Mouse (Mus musculus): ENCODE measurements around the gene Hcst. TPM values are rescaled to one million over a fixed set of nuclear protein-coding genes. Genes with fewer than 3 reads are reported as not detected.

The Hcst gene
- total RNA-seq, 2 experiments from 2014 or later: 1.2 to 2.1 TPM

GRCm38 (mm10) chr7:30435156-30435555 lies 15.5 kb upstream of the Hcst start:
- intact Hi-C loops (cut with DNase I): no loop called here
- DNase-seq (ENCODE audit: low spot score in 2 of 2): no peak

DNA sequence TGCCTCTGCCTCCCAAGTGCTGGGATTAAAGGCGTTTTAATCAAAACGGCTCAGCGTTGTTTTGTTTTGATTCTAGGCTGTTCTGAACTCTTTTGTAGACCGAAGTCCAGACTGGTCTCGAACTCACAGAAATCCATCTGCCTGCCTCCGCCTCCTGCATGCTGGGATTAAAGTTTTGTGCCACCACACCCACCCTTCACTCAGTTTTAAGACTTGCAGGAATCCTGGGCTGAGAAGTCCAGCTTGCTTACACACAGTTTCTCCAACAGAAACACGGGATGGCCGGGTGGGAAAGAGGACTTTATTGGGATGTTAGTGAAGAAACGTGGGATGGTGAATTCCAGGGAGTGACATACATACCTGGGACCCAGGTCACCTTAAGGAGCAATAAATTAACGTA lies 15.0 kb upstream of the Hcst start:
- DNase-seq (ENCODE audit: low spot score in 2 of 2): no peak
- intact Hi-C loops (cut with DNase I): no loop called here

DNA sequence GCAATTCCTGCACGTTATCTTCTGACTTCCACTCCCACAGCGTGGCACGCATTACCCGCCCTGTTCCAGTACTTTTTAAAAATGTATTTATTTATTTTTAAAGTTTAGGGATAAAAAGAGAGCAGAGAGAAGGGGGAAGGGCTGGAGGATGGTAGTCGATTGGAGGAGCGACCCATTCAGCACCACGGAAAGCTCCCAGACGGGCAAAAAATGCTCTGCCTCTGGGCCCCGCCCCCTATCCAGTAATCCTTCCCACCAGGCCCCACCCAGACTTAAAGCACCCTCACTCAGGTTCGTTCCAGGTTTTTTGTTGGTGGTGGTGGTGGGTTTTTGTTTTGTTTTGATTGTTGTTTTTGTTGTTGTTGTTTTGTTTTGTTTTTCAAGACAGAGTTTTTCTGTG lies 14.6 kb upstream of the Hcst start:
- DNase-seq (ENCODE audit: low spot score in 2 of 2): no peak
- intact Hi-C loops (cut with DNase I): no loop called here

DNA sequence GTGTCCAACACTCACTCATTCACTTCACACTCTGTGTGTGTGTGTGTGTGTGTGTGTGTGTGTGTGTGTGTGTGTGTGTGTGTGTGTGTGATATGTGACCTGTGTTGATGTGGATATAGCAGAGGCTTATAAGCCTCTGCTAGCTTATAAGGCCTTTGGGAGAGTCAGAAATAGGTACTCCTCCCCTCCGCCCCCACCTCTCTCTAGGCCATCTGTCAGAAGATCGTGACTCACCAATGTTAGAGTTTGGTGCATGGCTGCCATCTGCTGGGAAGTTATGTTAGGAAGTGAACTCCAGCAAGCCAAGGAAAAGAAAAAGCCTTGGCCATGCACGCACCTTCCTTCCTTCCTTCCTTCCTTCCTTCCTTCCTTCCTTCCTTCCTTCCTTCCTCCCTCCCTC lies 12.1 kb upstream of the Hcst start:
- peak; percentile 80 to 85 for DNase-seq (ENCODE audit: low spot score in 2 of 2)
- intact Hi-C loops (cut with DNase I): loop anchor here (2.0 kb wide), 2 partner anchors 59 to 95 kb away; no protein-coding TSS in a partner anchor

DNA sequence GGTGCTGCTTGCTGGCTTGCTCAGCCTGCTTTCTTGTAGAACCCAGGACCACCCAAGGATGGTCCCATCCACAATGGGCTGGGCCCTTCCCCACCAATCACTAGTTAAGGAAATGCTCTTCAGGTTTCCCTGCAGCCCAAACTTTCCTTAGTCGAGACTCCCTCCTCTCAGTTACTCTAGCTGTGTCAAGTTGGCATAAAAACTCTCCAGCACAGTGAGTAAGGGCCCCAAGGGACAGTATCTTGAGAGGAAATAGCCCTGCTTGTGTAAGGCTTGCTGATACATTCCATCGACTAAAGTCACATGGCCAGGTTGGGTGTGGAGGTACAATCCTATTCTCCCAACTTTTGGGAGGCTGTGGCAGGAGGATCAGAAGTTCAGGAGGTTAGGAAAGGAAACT lies 10.5 kb upstream of the Hcst start:
- no peak for DNase-seq (ENCODE audit: low spot score in 2 of 2)
- intact Hi-C loops (cut with DNase I): no loop called here

DNA sequence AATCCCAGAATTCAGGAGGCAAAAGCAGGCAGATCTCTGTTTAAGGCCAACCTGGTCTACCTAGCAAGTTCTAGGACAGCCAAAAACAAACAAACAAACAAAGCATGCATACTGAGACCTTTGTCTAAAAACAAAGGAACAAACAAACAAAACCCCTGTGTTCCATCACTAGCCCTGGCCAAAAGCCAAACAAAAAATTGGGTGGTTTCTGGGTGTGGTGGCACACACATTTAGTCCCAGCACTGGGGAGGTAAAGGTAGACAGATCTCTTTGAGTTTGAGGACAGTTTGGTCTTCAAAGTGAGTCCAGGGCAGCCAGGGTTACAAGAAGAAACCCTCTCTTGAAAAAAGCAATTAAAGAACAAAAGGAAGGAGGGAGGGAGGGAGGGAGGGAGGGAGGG lies 9.7 kb upstream of the Hcst start:
- intact Hi-C loops (cut with DNase I): no loop called here
- DNase-seq (ENCODE audit: low spot score in 2 of 2): no peak

DNA sequence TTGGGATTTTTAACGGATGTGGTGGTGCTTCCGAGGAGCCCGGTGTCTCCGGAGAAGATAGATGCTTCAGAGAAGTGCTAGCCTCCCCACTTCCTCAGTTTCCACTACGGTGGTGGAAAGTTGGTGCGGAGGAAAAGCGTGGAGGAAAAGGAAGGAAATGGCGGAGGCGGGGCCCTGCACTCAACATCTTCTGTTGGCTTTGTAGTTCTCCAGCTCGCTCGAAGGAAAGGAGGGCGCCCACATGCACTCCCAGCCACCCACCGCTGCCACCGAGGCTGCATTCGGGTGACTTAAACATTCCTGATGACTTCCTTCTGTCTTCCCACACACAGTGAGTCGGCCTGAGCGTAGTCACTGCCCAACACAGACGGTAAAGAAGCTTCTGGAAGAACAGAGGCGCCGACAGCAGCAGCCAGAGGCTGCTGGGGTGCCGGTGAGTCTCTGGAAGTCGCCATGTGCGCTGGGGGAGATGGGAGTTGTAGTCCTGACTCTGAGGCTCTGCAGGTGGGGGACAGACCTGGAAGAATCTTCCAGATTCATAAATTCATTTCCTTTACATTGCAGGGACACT lies 3.5 kb upstream of the Hcst start:
- intact Hi-C loops (cut with DNase I): loop anchor here (1.0 to 2.0 kb wide), 2 partner anchors 50 to 60 kb away; no protein-coding TSS in a partner anchor
- DNase-seq (ENCODE audit: low spot score in 2 of 2): peak; percentile 66 to 68

DNA sequence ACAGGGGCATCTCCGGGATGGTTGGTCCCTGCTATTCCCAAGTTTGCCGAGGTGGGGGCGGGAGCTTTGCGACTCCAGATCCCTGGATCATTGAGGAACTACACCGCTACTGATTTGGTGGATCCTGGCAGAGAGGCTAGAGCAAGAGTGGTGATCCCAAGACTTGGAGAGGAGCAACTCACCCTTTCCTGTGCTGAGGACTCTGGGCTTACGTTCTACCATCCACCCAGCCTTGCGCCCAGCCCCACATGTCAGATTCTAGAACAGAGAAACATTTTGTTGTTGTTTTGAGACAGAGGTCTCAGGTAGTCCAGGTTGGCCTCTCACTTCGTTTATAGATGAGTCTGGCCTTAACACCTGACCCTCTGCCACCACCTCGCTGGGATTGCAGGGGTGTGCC lies 2.9 kb upstream of the Hcst start:
- DNase-seq (ENCODE audit: low spot score in 2 of 2): no peak

GRCm38 (mm10) chr7:30421890-30422435 lies 2.3 kb upstream of the Hcst start:
- DNase-seq (ENCODE audit: low spot score in 2 of 2): peak; percentile 92 to 96
- intact Hi-C loops (cut with DNase I): loop anchor here (2.0 kb wide), 1 partner anchor 49 kb away; no protein-coding TSS in a partner anchor

More for the DNA sequence above, 2.9 kb upstream of the Hcst start:
- intact Hi-C loops (cut with DNase I): loop anchor here (2.0 kb wide), 1 partner anchor 50 kb away; no protein-coding TSS in a partner anchor

- intact Hi-C loops (cut with DNase I): no loop called here
- peak; percentile 54 to 57 for DNase-seq (ENCODE audit: low spot score in 2 of 2)
These were observed 1.7 kb upstream of the Hcst start, which contains the start of gene Nfkbid for GRCm38 (mm10) chr7:30421175-30421889. TSS of gene Nfkbid (plus strand) at chr7:30421732.

DNA sequence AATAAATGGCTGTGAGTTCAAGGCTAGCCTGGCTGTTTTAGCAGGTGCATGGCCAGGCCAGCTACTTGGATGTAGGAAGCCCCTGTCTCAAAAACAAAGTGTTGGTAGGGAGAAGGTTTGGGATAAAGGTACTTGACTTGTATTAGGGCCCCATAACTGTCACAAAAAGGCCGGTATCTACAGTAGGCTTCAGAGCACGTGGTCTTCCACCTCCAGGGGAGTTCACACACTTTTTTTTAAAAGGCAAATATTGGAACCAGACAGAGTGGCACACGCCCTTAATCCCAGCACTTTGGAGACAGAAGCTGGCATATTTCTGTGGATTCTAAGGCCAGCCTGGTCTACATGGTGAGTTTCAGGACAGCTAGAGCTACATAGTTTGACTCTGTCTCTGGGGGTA lies 1.0 kb upstream of the Hcst start:
- intact Hi-C loops (cut with DNase I): no loop called here
- DNase-seq (ENCODE audit: low spot score in 2 of 2): no peak

DNA sequence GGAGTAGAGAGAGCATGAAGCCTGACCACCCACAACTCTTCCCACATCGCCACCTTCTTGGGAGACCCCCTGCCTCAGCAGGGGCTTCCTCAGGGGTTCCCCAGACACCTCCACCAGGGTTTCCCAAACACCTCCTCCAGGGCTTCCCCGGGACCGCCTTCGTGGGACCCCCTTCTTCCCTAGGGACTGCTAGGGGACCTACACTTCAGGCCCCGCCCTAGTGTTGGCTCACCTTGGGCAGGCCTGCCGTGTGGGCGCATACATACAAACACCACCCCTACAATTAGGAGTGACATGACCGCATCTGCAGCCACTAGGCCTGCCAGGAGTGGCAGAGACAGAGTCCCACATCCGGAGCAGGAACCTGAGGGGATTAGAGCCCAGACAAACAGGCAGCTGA lies 1.8 kb downstream of the Hcst start:
- intact Hi-C loops (cut with DNase I): no loop called here
- DNase-seq (ENCODE audit: low spot score in 2 of 2): no peak

GRCm38 (mm10) chr7:30413596-30413995 lies 6.1 kb downstream of the Hcst start, which contains the start of gene Tyrobp:
TSS of gene Tyrobp (plus strand) at chr7:30413760.
- intact Hi-C loops (cut with DNase I): no loop called here
- no peak for DNase-seq (ENCODE audit: low spot score in 2 of 2)

- no peak for DNase-seq (ENCODE audit: low spot score in 2 of 2)
- intact Hi-C loops (cut with DNase I): no loop called here
These were observed 6.9 kb downstream of the Hcst start for GRCm38 (mm10) chr7:30412735-30413147.

- DNase-seq (ENCODE audit: low spot score in 2 of 2): no peak
- intact Hi-C loops (cut with DNase I): no loop called here
These were observed 8.6 kb downstream of the Hcst start for GRCm38 (mm10) chr7:30411023-30411422.

DNA sequence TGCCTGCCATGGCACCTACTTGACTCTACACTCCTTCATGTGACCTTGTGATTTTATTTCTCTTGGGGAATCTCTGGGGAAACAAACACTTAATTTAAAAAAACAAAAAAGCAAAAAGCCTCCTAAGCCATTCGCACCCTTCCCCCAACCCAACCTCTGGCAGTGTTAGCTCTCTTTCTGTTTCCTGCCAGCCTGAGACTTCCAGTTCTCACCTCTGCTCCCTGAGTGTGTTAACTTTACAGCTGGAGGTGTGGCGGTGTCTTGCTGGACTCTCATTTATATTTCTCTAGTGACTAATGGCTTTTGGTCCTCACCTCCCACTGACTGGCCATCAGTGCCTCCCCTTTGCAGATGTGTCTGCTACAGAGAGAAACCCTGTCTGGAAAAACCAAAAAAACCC lies 9.9 kb downstream of the Hcst start:
- DNase-seq (ENCODE audit: low spot score in 2 of 2): no peak
- intact Hi-C loops (cut with DNase I): no loop called here

GRCm38 (mm10) chr7:30408639-30409038 lies 11.0 kb downstream of the Hcst start:
- intact Hi-C loops (cut with DNase I): no loop called here
- no peak for DNase-seq (ENCODE audit: low spot score in 2 of 2)

DNA sequence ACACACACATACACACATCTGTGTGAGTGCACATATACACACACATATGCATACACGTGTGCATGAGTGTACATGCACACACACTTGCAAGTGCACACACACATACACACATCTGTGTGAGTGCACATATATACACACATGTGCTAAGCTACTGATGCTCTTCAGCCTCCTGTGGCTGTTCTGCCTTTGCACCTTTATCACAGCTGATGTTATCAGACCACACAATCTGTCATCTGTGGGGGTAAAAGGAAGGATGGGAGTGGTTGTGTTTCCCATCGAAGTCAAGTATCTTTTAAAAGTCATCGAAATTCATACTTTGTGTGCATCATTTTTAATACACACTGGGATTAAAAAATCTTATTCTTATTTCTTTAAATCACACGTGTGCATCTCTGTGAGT lies 17.3 kb downstream of the Hcst start:
- no peak for DNase-seq (ENCODE audit: low spot score in 2 of 2)
- intact Hi-C loops (cut with DNase I): no loop called here

GRCm38 (mm10) chr7:30399671-30400070 lies 20.0 kb downstream of the Hcst start:
- no peak for DNase-seq (ENCODE audit: low spot score in 2 of 2)
- intact Hi-C loops (cut with DNase I): no loop called here

DNA sequence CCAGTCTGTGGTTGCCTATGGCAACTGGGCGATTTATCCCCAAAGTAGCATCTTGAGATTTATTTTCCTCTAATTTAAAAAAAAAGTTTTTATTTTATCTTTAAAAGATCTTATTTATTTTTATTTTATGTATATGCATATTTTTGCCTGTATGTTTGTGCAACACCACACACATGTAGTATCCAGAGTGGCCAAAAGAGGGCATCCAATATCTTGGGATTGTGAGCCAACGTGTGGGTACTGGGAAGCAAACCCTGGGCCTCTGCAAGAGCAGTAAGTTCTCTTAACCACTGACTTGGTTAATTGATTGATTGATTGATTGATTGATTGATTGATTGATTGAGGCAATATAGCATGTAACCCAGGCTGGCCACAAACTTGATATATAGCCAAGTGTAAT lies 24.8 kb downstream of the Hcst start:
- intact Hi-C loops (cut with DNase I): no loop called here
- DNase-seq (ENCODE audit: low spot score in 2 of 2): no peak

DNA sequence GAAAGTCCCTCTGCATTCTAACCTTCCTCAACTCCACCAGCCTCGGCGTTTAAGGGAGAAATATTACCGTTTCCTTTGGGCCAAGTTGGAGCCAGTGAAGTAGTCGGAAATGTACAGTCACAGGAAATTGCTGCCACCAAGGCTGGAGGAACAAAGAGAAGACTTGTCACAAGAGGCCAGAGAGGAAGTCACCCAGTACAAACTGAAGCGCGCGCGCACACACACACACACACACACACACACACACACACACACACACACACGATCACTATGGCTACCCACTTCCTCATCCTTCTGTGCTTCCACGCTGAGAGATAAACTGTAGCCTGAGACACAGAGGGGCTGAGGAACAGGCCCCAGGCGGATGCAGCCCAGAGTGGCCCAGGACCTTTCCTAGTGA lies 25.3 kb downstream of the Hcst start:
- DNase-seq (ENCODE audit: low spot score in 2 of 2): no peak
- intact Hi-C loops (cut with DNase I): no loop called here
